Mouse (Mus musculus): ENCODE results near the gene Tas1r1.
"Not testable (repeated sequence)": the region's sequence is repeated elsewhere in the genome, so short reads cannot be mapped to it uniquely, and the experiment has no call there.

Gene Tas1r1

DNA sequence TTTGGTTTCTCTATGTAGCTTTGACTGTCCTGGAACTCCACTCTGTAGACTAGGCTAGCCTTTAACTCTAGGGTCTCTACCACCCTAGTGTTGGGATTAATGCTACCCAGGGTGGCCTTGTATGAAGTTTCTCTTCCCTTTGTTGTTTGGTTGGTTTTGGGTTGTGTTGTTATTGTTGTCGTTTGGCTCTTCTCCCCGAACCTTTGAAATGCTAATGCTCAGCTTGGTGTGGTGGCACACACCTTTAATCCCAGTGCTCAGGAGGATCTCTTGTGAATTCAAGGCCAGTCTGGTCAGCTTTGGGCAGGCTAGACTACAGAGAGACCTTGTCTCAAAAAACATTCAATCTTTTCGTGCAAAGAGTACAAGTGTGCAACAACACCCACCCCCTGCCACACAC lies 4.8 kb upstream of the Tas1r1 start:
- DNase-seq (ENCODE audit: low spot score): no peak

- no peak for DNase-seq (ENCODE audit: low spot score)
Measured at GRCm38 (mm10) chr4:152041924-152042641, 3.7 kb upstream of the Tas1r1 start.

GRCm38 (mm10) chr4:152039831-152040310 lies 1.5 kb upstream of the Tas1r1 start:
- DNase-seq (ENCODE audit: low spot score): no peak

- peak; percentile 90 for DNase-seq (ENCODE audit: low spot score)
Measured at GRCm38 (mm10) chr4:152038985-152039830, 840 bp upstream of the Tas1r1 start, which contains the start of gene Nol9. TSS of gene Nol9 (plus strand) at chr4:152039321.

DNA sequence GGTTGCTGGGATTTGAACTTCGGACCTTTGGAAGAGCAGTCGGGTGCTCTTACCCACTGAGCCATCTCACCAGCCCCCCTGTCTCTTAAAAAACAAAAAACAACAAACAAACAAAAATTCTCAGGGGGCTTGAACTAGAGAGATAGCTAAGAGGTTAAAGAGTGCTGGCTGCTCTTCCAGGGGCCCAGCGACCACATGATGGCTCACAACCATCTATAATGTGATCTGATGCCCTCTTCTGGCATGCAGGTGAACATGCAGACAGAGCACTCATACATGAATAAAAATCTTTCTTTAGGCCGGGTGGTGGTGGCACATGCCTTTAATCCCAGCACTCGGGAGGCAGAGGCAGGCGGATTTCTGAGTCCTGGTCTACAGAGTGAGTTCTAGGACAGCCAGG lies 1.9 kb downstream of the Tas1r1 start:
- not testable (repeated sequence) for DNase-seq (ENCODE audit: low spot score)

GRCm38 (mm10) chr4:152032922-152033321 lies 5.4 kb downstream of the Tas1r1 start:
- DNase-seq (ENCODE audit: low spot score): no peak

DNA sequence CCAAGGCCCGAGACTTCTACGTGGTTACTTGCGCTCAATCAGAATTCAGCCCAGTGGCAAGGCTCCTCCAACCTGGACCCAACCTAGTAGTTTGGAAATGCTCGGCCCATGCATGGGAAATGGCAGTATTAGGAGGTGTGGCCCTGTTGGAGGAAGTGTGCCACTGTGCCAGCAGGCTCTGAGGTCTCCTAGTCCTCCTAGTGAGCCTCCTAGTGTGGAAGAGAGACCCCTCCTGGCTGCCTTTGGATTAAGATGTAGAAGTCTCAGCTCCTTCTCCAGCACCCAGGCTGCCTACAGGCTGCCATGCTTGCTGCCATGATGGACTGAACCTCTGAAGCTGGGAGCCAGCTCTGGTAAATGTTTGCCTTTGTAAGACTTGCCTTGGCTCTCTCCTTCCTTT lies 8.4 kb downstream of the Tas1r1 start:
- DNase-seq (ENCODE audit: low spot score): no peak

GRCm38 (mm10) chr4:152029087-152029486 lies 9.3 kb downstream of the Tas1r1 start:
- DNase-seq (ENCODE audit: low spot score): no peak

GRCm38 (mm10) chr4:152028456-152028855 lies 9.9 kb downstream of the Tas1r1 start:
- no peak for DNase-seq (ENCODE audit: low spot score)

GRCm38 (mm10) chr4:152027524-152027923 lies 10.8 kb downstream of the Tas1r1 start, which contains the start of gene Zbtb48:
TSS of gene Zbtb48 (minus strand) at chr4:152027671.
- DNase-seq (ENCODE audit: low spot score): peak; percentile 96

- peak; percentile 82 for DNase-seq (ENCODE audit: low spot score)
Measured at GRCm38 (mm10) chr4:152026751-152027508, 11.4 kb downstream of the Tas1r1 start.

DNA sequence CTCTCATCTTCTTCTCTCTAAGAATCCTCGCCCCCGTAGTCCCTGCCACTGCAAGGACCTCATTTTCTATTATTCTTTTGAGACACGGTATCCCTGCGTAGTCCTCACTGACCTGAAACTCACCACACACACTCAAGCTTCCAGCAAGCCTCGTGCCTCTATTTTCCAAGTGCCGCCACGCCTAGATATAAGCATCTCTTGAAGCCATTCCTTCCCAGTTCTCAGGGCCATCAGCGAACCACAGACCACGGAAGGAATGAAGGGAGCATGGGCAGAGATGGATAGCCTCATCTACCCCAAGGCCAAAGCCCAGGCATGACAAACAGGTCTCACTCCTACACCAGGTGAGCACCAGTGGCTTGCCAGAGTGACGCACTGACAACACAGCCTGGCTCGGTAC lies 13.8 kb downstream of the Tas1r1 start:
- no peak for DNase-seq (ENCODE audit: low spot score)

DNA sequence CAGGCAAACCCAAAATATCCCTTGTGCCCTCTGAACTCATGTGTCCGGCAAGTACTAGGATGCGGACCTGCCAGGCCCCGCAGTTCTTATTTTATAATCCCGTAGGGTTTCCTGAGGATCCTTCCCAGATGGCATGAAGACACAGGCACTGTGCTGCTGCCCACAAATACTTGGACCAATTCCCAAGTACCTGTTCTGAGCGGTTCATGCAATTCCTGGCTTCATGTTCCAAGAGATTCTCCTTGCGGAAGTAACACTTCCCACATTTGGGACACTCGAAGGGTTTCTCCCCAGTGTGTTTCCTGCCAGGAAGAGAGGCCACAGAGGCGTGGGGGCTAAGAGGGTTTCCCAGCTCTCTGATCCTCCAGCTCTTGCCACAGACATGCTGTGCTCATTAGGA lies 15.9 kb downstream of the Tas1r1 start:
- DNase-seq (ENCODE audit: low spot score): no peak

- no peak for DNase-seq (ENCODE audit: low spot score)
Measured at GRCm38 (mm10) chr4:152021568-152022097, 16.7 kb downstream of the Tas1r1 start.

DNA sequence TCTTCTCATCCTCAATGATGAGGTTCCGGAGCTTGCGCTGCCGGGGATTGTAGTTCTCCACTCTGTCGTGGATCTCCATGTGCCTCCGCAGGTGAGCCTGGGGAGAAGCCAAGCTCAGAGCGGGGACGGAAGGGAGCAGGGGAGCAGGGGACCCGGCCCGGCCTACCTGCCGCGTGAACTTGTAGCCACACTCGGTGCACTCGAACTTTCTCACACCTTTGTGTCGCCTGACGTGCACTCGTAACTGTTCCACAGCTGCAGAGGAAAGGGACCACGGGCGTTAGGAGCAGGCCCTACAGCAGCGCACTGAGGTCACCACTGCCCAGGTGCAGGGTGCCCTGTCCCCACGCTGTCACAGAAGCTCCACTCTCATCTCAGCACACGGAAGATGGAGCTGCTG lies 18.3 kb downstream of the Tas1r1 start:
- no peak for DNase-seq (ENCODE audit: low spot score)

- DNase-seq (ENCODE audit: low spot score): no peak
Measured at GRCm38 (mm10) chr4:152019073-152019472, 19.3 kb downstream of the Tas1r1 start.

- no peak for DNase-seq (ENCODE audit: low spot score)
Measured at GRCm38 (mm10) chr4:152013036-152013813, 25.1 kb downstream of the Tas1r1 start.

DNA sequence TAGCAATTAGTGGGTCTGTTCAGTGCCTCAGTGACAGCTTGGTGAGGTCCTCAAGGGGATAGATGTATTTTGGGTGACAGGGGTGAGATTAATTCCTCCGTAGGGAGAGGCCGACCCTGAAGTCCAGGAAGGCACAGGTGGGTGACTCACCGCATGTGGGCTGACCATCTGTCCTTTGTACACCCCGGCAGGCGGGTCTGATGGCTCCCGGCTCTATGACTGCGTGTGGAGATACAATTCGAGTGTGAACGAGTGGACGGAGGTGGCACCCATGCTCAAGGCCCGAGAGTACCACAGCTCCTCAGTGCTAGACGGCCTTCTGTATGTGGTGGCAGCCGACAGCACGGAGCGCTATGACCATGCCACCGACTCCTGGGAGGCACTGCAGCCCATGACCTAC lies 26.3 kb downstream of the Tas1r1 start:
- no peak for DNase-seq (ENCODE audit: low spot score)

DNA sequence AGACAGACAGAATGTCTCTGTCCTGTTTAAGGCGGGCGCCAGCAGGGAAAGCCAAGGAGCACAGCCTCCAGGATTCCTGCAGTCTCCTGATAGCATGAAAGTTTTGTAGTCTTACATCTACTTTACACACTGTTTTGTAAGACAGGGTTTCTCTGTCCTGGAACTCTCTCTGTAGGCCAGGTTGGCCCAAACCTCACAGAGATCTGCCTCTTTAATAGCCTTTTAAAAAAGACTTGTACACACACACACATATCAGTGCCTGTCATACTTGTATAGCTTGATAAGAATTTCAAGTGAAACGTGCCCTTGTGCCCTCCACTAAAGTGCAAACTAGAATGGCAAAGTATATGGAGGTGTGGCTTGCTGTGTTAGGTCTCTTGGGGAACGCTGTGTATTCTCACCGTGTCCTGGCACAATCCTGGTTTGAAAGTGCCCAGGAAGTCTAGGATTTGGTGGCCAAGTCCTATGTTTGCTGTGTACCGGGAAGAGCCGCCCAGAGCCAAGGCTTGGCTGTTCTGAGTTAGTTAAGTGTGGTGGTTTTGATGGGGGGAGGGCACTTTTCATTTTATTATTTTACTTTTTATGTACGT lies 27.1 kb downstream of the Tas1r1 start:
- no peak for DNase-seq (ENCODE audit: low spot score)

DNA sequence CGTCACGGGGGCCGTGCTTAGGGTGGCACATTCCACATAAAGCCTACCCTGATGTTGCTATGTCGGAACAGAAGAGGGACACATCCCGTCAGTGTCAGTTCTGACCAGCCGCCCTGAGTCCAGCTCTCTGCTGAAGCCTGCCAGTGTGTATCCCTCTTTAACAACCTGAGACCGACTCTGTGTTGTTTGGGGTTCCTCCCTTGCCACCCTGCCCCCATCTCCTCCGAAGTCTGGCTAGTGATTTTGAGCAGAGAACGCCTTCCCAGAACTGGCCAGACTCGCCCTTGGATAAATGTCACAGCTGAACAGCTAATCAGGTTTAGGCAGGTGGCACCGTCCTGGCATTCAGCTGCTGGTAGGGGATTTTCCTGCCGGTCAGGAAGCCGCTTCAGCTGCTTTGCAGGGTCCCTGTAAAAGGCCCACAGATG lies 27.6 kb downstream of the Tas1r1 start:
- no peak for DNase-seq (ENCODE audit: low spot score)
